Mouse (Mus musculus) layer of hippocampus, postnatal 36 days (tissue): Measurements from ENCODE around the gene Slc5a12. TPM values are rescaled to one million over a fixed set of nuclear protein-coding genes. Genes with fewer than 3 reads are reported as not detected.

Source experiments
- DNase-seq, 2 experiments: peaks; one replicate each; pipeline ENCODE4 v3.0.0; 2022
- total RNA-seq, 2 experiments: library from RNA; stranded (reverse); gene quantifications; 2 replicates each; pipeline ENCODE4 v1.2.3; 2021

Slc5a12 gene
- not detected for total RNA-seq

DNA sequence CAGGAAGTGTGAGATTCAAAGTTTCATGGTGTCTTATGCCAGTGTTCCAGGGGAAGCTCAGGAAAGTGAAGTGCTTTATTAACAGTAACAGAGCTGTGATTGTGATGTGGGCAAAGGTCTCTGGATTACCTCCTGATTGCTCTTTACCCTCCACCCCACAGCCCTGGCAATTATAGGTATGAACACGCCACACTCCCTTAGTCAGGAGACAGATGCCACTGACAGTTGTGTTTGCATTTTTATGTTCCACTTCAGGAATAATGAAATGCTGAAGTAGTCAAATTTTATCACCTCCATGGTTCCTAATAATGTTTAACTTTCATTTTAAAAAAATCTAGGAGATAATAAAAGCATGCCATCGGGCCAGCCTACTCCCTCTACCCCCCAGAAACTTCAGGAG is at the start of gene Slc5a12:
TSS of gene Slc5a12 (plus strand) at position 367 of the 400 bp plus-strand sequence.
- DNase-seq: no peak

DNA sequence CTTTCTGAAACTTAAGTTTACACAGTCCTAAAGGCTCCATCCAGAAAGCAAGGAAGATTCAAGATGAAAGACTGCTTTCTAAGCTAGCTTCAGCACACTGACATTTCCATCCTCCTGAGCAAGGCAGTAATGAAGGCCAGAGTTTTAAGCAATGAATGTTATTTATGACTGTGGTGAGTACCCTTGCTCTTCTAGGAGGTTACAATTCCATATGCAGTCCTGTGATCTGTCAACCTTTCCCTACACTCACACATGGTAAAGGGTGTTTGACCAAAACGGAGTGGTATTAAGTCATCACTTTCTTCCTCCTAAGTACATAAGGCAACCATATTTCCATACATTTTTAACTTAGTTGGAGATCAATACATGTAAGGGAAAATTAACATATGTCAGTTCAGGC is 41.0 kb upstream of the Slc5a12 start:
- no peak for DNase-seq

- no peak for DNase-seq
These were observed 34.5 kb upstream of the Slc5a12 start for GRCm38 (mm10) chr2:110562621-110563020.

- peak; percentile 19 to 42 for DNase-seq
These were observed 32.1 kb upstream of the Slc5a12 start for GRCm38 (mm10) chr2:110564673-110565627.

GRCm38 (mm10) chr2:110586692-110587091 is 10.4 kb upstream of the Slc5a12 start:
- DNase-seq: no peak

GRCm38 (mm10) chr2:110590007-110590406 is 7.1 kb upstream of the Slc5a12 start:
- no peak for DNase-seq

GRCm38 (mm10) chr2:110592276-110592675 is 4.8 kb upstream of the Slc5a12 start:
- no peak for DNase-seq

- DNase-seq: no peak
These were observed 47.3 kb downstream of the Slc5a12 start for GRCm38 (mm10) chr2:110644358-110644757.

DNA sequence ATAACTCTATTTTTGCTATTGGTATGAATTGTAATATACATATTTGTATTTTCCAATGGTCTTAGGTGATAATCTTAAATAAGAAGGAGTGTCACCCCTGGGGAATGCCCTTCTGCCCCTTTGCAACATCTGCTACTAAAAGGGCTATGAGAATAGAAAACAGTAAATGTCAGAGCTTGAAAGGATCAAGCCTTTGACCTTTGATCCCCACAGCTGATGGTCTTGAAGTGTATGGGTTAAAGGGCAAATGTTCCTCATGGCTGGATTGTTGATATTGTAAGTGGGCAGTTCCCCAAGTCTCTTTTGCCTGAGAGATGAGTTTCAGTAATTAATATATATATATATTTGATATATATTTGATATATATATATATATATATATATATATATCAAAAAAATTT is 47.7 kb downstream of the Slc5a12 start:
- no peak for DNase-seq

GRCm38 (mm10) chr2:110663329-110663728 is 66.2 kb downstream of the Slc5a12 start:
- no peak for DNase-seq

DNA sequence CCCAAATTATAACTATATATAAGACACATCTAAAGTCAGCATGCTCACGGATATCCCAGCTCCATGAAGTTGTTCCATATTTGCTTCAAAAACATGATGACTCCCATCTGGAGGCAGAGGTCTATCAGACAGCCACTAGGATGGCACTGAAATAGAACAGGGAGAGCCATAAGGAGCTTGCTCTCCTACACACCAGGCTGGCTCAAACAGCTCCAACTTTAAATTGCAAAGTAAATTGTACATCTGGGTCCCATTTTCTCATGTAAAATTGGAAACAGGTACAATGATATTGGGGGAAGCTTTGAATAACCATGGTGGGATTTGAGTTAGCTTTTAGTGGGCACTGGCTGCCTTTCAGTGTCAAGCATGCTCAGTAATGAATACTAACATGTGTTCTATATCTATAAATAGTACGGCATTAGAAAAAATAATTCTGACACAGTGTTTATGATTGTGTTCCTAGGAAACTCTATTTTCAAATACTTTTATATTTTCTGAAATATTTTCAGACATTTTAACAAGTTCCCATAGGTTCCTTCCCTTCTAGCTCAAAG is 74.0 kb downstream of the Slc5a12 start:
- no peak for DNase-seq

Other genes with a start within 250 kb of the Slc5a12 start
- 1 to 10 TPM; 3.1 to 4.3 TPM for gene Fibin, start 234.1 kb upstream of the Slc5a12 start, total RNA-seq
- gene Muc15, start 124.0 kb downstream of the Slc5a12 start, total RNA-seq: not detected